Mouse (Mus musculus): ENCODE results near the gene Rasgrp4.

- no peak for TF ChIP-seq MAX (IDR thresholded peaks at IDR 0.05)
- TF ChIP-seq CEBPB (IDR thresholded peaks at IDR 0.05; ENCODE audit: low read depth): no peak
- no peak for TF ChIP-seq USF1 (IDR thresholded peaks at IDR 0.05; ENCODE audit: low read depth)
- TF ChIP-seq CTCF (IDR thresholded peaks at IDR 0.05; ENCODE audit: control insufficient read depth, insufficient read depth, insufficient read length): no peak
- TF ChIP-seq FOSL1 (IDR thresholded peaks at IDR 0.05; ENCODE audit: insufficient read depth, low read length, poor library complexity, severe bottlenecking): no peak
- TF ChIP-seq MYOD1 (IDR thresholded peaks at IDR 0.05; ENCODE audit: control insufficient read depth, insufficient read length, low read depth): no peak
Observed at GRCm38 (mm10) chr7:29137429-29137828, 2.8 kb downstream of the Rasgrp4 start.
